Mouse (Mus musculus): ENCODE results near the gene Pate4. TPM values are rescaled to one million over a fixed set of nuclear protein-coding genes. Genes with fewer than 3 reads are reported as not detected.
A peak's percentile ranks its signal among the peaks of the same experiment; 100 is the strongest.

Pate4 gene
- total and polyA plus RNA-seq, 2 experiments: not detected

GRCm38 (mm10) chr9:35567995-35568394 is 43.7 kb downstream of the Pate4 start:
- no peak overlapping the region for H3K27ac ChIP-seq (replicated peaks; ENCODE audit: insufficient read depth, low read depth, low read length)
- no peak overlapping the region for H3K9ac ChIP-seq (ENCODE audit: low read depth, low read length)
- TF ChIP-seq CTCF (IDR thresholded peaks at IDR 0.05; ENCODE audit: low read depth, low read length): no peak
- TF ChIP-seq POLR2A (IDR thresholded peaks at IDR 0.05; ENCODE audit: extremely low read depth, insufficient read depth, low read length): no peak
- WGBS: 94% methylated on average over 3 of the region's 3 CpGs
- H3K27me3 ChIP-seq (ENCODE audit: control insufficient read depth, insufficient read depth, low read length): no peaks in the 10 kb centered on the region
- H3K4me3 ChIP-seq (ENCODE audit: insufficient read depth, low read depth, low read length): no peak overlapping the region
- no peak for DNase-seq (ENCODE audit: extremely low read depth, low read depth, low spot score)
- H3K36me3 ChIP-seq (ENCODE audit: control insufficient read depth, insufficient read depth, low read length): peaks cover 23% of the 10 kb centered on the region
- no peaks in the 10 kb centered on the region for H3K4me1 ChIP-seq (ENCODE audit: control insufficient read depth, insufficient read depth, low read length)
- H3K79me2 ChIP-seq (ENCODE audit: control insufficient read depth, insufficient read depth, low read length): no peaks in the 10 kb centered on the region

- H3K79me2 ChIP-seq (ENCODE audit: control insufficient read depth, insufficient read depth, low read length): no peaks in the 10 kb centered on the region; the same call in 1 of the 2 replicates
- TF ChIP-seq CTCF (IDR thresholded peaks at IDR 0.05; ENCODE audit: low read depth, low read length) (no peak), POLR2A (IDR thresholded peaks at IDR 0.05; ENCODE audit: extremely low read depth, insufficient read depth, low read length) (no peak)
- H3K27me3 ChIP-seq (ENCODE audit: control insufficient read depth, insufficient read depth, low read length): no peaks in the 10 kb centered on the region
- no peak overlapping the region for H3K4me3 ChIP-seq (ENCODE audit: insufficient read depth, low read depth, low read length)
- no peak overlapping the region for H3K9ac ChIP-seq (ENCODE audit: low read depth, low read length)
- H3K36me3 ChIP-seq (ENCODE audit: control insufficient read depth, insufficient read depth, low read length): peaks cover 25% of the 10 kb centered on the region
- 90% methylated on average over 5 of the region's 5 CpGs for WGBS
- no peaks in the 10 kb centered on the region; the same call in 1 of the 2 replicates for H3K4me1 ChIP-seq (ENCODE audit: control insufficient read depth, insufficient read depth, low read length)
- H3K27ac ChIP-seq (replicated peaks; ENCODE audit: insufficient read depth, low read depth, low read length): no peak overlapping the region
- DNase-seq (ENCODE audit: extremely low read depth, low read depth, low spot score): no peak
Observed at GRCm38 (mm10) chr9:35564536-35565240, 47.1 kb downstream of the Pate4 start.

GRCm38 (mm10) chr9:35561583-35561982 is 50.2 kb downstream of the Pate4 start:
- 87% methylated on average over 6 of the region's 6 CpGs for WGBS
- Histone ChIP-seq H3K27me3 (ENCODE audit: control insufficient read depth, insufficient read depth, low read length) (peaks cover 5% of the 10 kb centered on the region), H3K79me2 (ENCODE audit: control insufficient read depth, insufficient read depth, low read length) (no peaks in the 10 kb centered on the region; the same call in 1 of the 2 replicates), H3K9ac (ENCODE audit: low read depth, low read length) (no peak overlapping the region), H3K27ac (replicated peaks; ENCODE audit: insufficient read depth, low read depth, low read length) (no peak overlapping the region), H3K4me3 (ENCODE audit: insufficient read depth, low read depth, low read length) (no peak overlapping the region), H3K4me1 (ENCODE audit: control insufficient read depth, insufficient read depth, low read length) (peaks cover 3% of the 10 kb centered on the region), H3K36me3 (ENCODE audit: control insufficient read depth, insufficient read depth, low read length) (peaks cover 16% of the 10 kb centered on the region)
- TF ChIP-seq CTCF (IDR thresholded peaks at IDR 0.05; ENCODE audit: low read depth, low read length): no peak
- no peak for TF ChIP-seq POLR2A (IDR thresholded peaks at IDR 0.05; ENCODE audit: extremely low read depth, insufficient read depth, low read length)
- DNase-seq (ENCODE audit: extremely low read depth, low read depth, low spot score): no peak

- Histone ChIP-seq H3K4me3 (ENCODE audit: insufficient read depth, low read depth, low read length) (no peak overlapping the region), H3K9ac (ENCODE audit: low read depth, low read length) (no peak overlapping the region), H3K4me1 (ENCODE audit: control insufficient read depth, insufficient read depth, low read length) (peaks cover 3% of the 10 kb centered on the region), H3K27me3 (ENCODE audit: control insufficient read depth, insufficient read depth, low read length) (peaks cover 5% of the 10 kb centered on the region), H3K27ac (replicated peaks; ENCODE audit: insufficient read depth, low read depth, low read length) (no peak overlapping the region), H3K36me3 (ENCODE audit: control insufficient read depth, insufficient read depth, low read length) (peaks cover 13% of the 10 kb centered on the region), H3K79me2 (ENCODE audit: control insufficient read depth, insufficient read depth, low read length) (no peaks in the 10 kb centered on the region; the same call in 1 of the 2 replicates)
- no peak for TF ChIP-seq CTCF (IDR thresholded peaks at IDR 0.05; ENCODE audit: low read depth, low read length)
- TF ChIP-seq POLR2A (IDR thresholded peaks at IDR 0.05; ENCODE audit: extremely low read depth, insufficient read depth, low read length): no peak
- 98% methylated on average over 11 of the region's 11 CpGs for WGBS
- no peak for DNase-seq (ENCODE audit: extremely low read depth, low read depth, low spot score)
Observed at GRCm38 (mm10) chr9:35561076-35561475, 50.7 kb downstream of the Pate4 start.

- Histone ChIP-seq H3K4me1 (ENCODE audit: control insufficient read depth, insufficient read depth, low read length) (peaks cover 3% of the 10 kb centered on the region), H3K9ac (ENCODE audit: low read depth, low read length) (peak overlapping the region; percentile 71), H3K79me2 (ENCODE audit: control insufficient read depth, insufficient read depth, low read length) (no peaks in the 10 kb centered on the region; the same call in 1 of the 2 replicates), H3K27ac (replicated peaks; ENCODE audit: insufficient read depth, low read depth, low read length) (no peak overlapping the region), H3K4me3 (ENCODE audit: insufficient read depth, low read depth, low read length) (peak overlapping the region; percentile 88), H3K27me3 (ENCODE audit: control insufficient read depth, insufficient read depth, low read length) (peaks cover 5% of the 10 kb centered on the region), H3K36me3 (ENCODE audit: control insufficient read depth, insufficient read depth, low read length) (0 out of 2 replicates have a peak, but pooled peaks cover 2% of the 10 kb centered on the region)
- peak; percentile 73 for DNase-seq (ENCODE audit: extremely low read depth, low read depth, low spot score)
- WGBS: 1% methylated on average over 31 of the region's 31 CpGs
- no peak for TF ChIP-seq CTCF (IDR thresholded peaks at IDR 0.05; ENCODE audit: low read depth, low read length)
- peak; percentile 53 for TF ChIP-seq POLR2A (IDR thresholded peaks at IDR 0.05; ENCODE audit: extremely low read depth, insufficient read depth, low read length)
Observed at GRCm38 (mm10) chr9:35559009-35559890, 52.5 kb downstream of the Pate4 start.

All from liver, adult 2 months (tissue).